Mouse (Mus musculus): Measurements from ENCODE around the gene Fkbp2. TPM values are rescaled to one million over a fixed set of nuclear protein-coding genes. Genes with fewer than 3 reads are reported as not detected.

The Fkbp2 gene
- total RNA-seq, 1 experiment = 51.0 TPM

- H3K9me3 ChIP-seq (ENCODE audit: control insufficient read depth, insufficient read depth, low read depth, low read length) = no peaks in the 10 kb centered on the region
- no peak overlapping the region for H3K27ac ChIP-seq (ENCODE audit: insufficient read depth, low read depth, low read length, poor library complexity, severe bottlenecking)
These were observed 30.8 kb downstream of the Fkbp2 start for GRCm38 (mm10) chr19:6949532-6949931.

GRCm38 (mm10) chr19:6948186-6948585 lies 32.1 kb downstream of the Fkbp2 start:
- no peak for TF ChIP-seq ZNF384 (IDR thresholded peaks at IDR 0.05; ENCODE audit: low read depth, low read length)
- TF ChIP-seq ZC3H11A (IDR thresholded peaks at IDR 0.05; ENCODE audit: borderline replicate concordance, low read depth, low read length) = no peak
- no peak for TF ChIP-seq MAFK (IDR thresholded peaks at IDR 0.05; ENCODE audit: insufficient read depth, low read depth, low read length)
- no peak for TF ChIP-seq CHD2 (IDR thresholded peaks at IDR 0.05; ENCODE audit: low read depth, low read length)
- TF ChIP-seq HCFC1 (IDR thresholded peaks at IDR 0.05; ENCODE audit: borderline replicate concordance, insufficient read depth, low read length) = no peak
- Histone ChIP-seq H3K9me3 (ENCODE audit: control insufficient read depth, insufficient read depth, low read depth, low read length) (no peaks in the 10 kb centered on the region), H3K27ac (ENCODE audit: insufficient read depth, low read depth, low read length, poor library complexity, severe bottlenecking) (peak overlapping the region; percentile 57), H3K9ac (ENCODE audit: insufficient read depth, low read depth, low read length, poor library complexity, severe bottlenecking) (peak overlapping the region; percentile 48; the same call in 1 of the 2 replicates), H3K4me3 (ENCODE audit: insufficient read depth in 1 of 2, low read depth in 1 of 2, low read length in 2 of 2, poor library complexity in 1 of 2, severe bottlenecking in 1 of 2) (no peak overlapping the region), H3K4me1 (ENCODE audit: control insufficient read depth in 2 of 2, insufficient read depth in 2 of 2, low read length in 2 of 2, poor library complexity in 1 of 2) (peaks cover 0 to 20% of the 10 kb centered on the region in 2 experiments; a peak in 3 of 4 replicates), H3K36me3 (ENCODE audit: control insufficient read depth, insufficient read depth, low read length, poor library complexity, severe bottlenecking) (no peaks in the 10 kb centered on the region; the same call in 1 of the 2 replicates)
- in situ Hi-C loops (cut with MboI; ENCODE audit: low sequenced_read_pairs in 2 of 2, unreplicated experiment in 2 of 2) = no loop called here
- no peak for DNase-seq (ENCODE audit: low read depth, low spot score)

More at GRCm38 (mm10) chr19:6949532-6949931, 30.8 kb downstream of the Fkbp2 start:
- Histone ChIP-seq H3K4me3 (ENCODE audit: insufficient read depth in 1 of 2, low read depth in 1 of 2, low read length in 2 of 2, poor library complexity in 1 of 2, severe bottlenecking in 1 of 2) (no peak overlapping the region), H3K36me3 (ENCODE audit: control insufficient read depth, insufficient read depth, low read length, poor library complexity, severe bottlenecking) (peaks cover 6% of the 10 kb centered on the region), H3K9ac (ENCODE audit: insufficient read depth, low read depth, low read length, poor library complexity, severe bottlenecking) (0 out of 2 replicates have a peak overlapping the region, but pooled peaks have one; percentile 0), H3K4me1 (ENCODE audit: control insufficient read depth in 2 of 2, insufficient read depth in 2 of 2, low read length in 2 of 2, poor library complexity in 1 of 2) (peaks cover 0 to 20% of the 10 kb centered on the region in 2 experiments; a peak in 3 of 4 replicates)
- in situ Hi-C loops (cut with MboI; ENCODE audit: low sequenced_read_pairs in 2 of 2, unreplicated experiment in 2 of 2) = no loop called here
- TF ChIP-seq ZNF384 (IDR thresholded peaks at IDR 0.05; ENCODE audit: low read depth, low read length) (no peak), HCFC1 (IDR thresholded peaks at IDR 0.05; ENCODE audit: borderline replicate concordance, insufficient read depth, low read length) (no peak), MAFK (IDR thresholded peaks at IDR 0.05; ENCODE audit: insufficient read depth, low read depth, low read length) (no peak), ZC3H11A (IDR thresholded peaks at IDR 0.05; ENCODE audit: borderline replicate concordance, low read depth, low read length) (no peak), CHD2 (IDR thresholded peaks at IDR 0.05; ENCODE audit: low read depth, low read length) (no peak)
- DNase-seq (ENCODE audit: low read depth, low spot score) = no peak

- peaks cover 0 to 18% of the 10 kb centered on the region in 2 experiments; a peak in 3 of 4 replicates for H3K4me1 ChIP-seq (ENCODE audit: control insufficient read depth in 2 of 2, insufficient read depth in 2 of 2, low read length in 2 of 2, poor library complexity in 1 of 2)
- no peak overlapping the region for H3K4me3 ChIP-seq (ENCODE audit: insufficient read depth in 1 of 2, low read depth in 1 of 2, low read length in 2 of 2, poor library complexity in 1 of 2, severe bottlenecking in 1 of 2)
- H3K27ac ChIP-seq (ENCODE audit: insufficient read depth, low read depth, low read length, poor library complexity, severe bottlenecking) = peak overlapping the region; percentile 57; the same call in 1 of the 2 replicates
These were observed 32.6 kb downstream of the Fkbp2 start for GRCm38 (mm10) chr19:6947742-6948141.

GRCm38 (mm10) chr19:6943709-6944108 lies 36.6 kb downstream of the Fkbp2 start:
- peaks cover 0 to 16% of the 10 kb centered on the region in 2 experiments; a peak in 3 of 4 replicates for H3K4me1 ChIP-seq (ENCODE audit: control insufficient read depth in 2 of 2, insufficient read depth in 2 of 2, low read length in 2 of 2, poor library complexity in 1 of 2)
- in situ Hi-C loops (cut with MboI; ENCODE audit: low sequenced_read_pairs in 2 of 2, unreplicated experiment in 2 of 2) = no loop called here
- no peaks in the 10 kb centered on the region for H3K9me3 ChIP-seq (ENCODE audit: control insufficient read depth, insufficient read depth, low read depth, low read length)
- no peak for TF ChIP-seq CHD2 (IDR thresholded peaks at IDR 0.05; ENCODE audit: low read depth, low read length)
- no peak for TF ChIP-seq HCFC1 (IDR thresholded peaks at IDR 0.05; ENCODE audit: borderline replicate concordance, insufficient read depth, low read length)
- TF ChIP-seq MAFK (IDR thresholded peaks at IDR 0.05; ENCODE audit: insufficient read depth, low read depth, low read length) = no peak
- no peak for TF ChIP-seq ZNF384 (IDR thresholded peaks at IDR 0.05; ENCODE audit: low read depth, low read length)
- TF ChIP-seq ZC3H11A (IDR thresholded peaks at IDR 0.05; ENCODE audit: borderline replicate concordance, low read depth, low read length) = no peak
- H3K9ac ChIP-seq (ENCODE audit: insufficient read depth, low read depth, low read length, poor library complexity, severe bottlenecking) = no peak overlapping the region; the same call in 1 of the 2 replicates
- H3K4me3 ChIP-seq (ENCODE audit: insufficient read depth in 1 of 2, low read depth in 1 of 2, low read length in 2 of 2, poor library complexity in 1 of 2, severe bottlenecking in 1 of 2) = no peak overlapping the region
- H3K36me3 ChIP-seq (ENCODE audit: control insufficient read depth, insufficient read depth, low read length, poor library complexity, severe bottlenecking) = no peaks in the 10 kb centered on the region
- DNase-seq (ENCODE audit: low read depth, low spot score) = no peak
- no peak overlapping the region for H3K27ac ChIP-seq (ENCODE audit: insufficient read depth, low read depth, low read length, poor library complexity, severe bottlenecking)

More at GRCm38 (mm10) chr19:6947742-6948141, 32.6 kb downstream of the Fkbp2 start:
- no peak for DNase-seq (ENCODE audit: low read depth, low spot score)
- TF ChIP-seq CHD2 (IDR thresholded peaks at IDR 0.05; ENCODE audit: low read depth, low read length) (no peak), ZNF384 (IDR thresholded peaks at IDR 0.05; ENCODE audit: low read depth, low read length) (no peak), ZC3H11A (IDR thresholded peaks at IDR 0.05; ENCODE audit: borderline replicate concordance, low read depth, low read length) (no peak), MAFK (IDR thresholded peaks at IDR 0.05; ENCODE audit: insufficient read depth, low read depth, low read length) (no peak), HCFC1 (IDR thresholded peaks at IDR 0.05; ENCODE audit: borderline replicate concordance, insufficient read depth, low read length) (no peak)
- in situ Hi-C loops (cut with MboI; ENCODE audit: low sequenced_read_pairs in 2 of 2, unreplicated experiment in 2 of 2) = no loop called here
- Histone ChIP-seq H3K36me3 (ENCODE audit: control insufficient read depth, insufficient read depth, low read length, poor library complexity, severe bottlenecking) (no peaks in the 10 kb centered on the region; the same call in 1 of the 2 replicates), H3K9me3 (ENCODE audit: control insufficient read depth, insufficient read depth, low read depth, low read length) (no peaks in the 10 kb centered on the region), H3K9ac (ENCODE audit: insufficient read depth, low read depth, low read length, poor library complexity, severe bottlenecking) (peak overlapping the region; percentile 48; the same call in 1 of the 2 replicates)

Measured in ES-E14 (cell line).